Mouse (Mus musculus): ENCODE measurements around the gene Sfxn2. TPM values are rescaled to one million over a fixed set of nuclear protein-coding genes. Genes with fewer than 3 reads are reported as not detected.
A peak's percentile ranks its signal among the peaks of the same experiment; 100 is the strongest.

Sfxn2 gene
- polyA plus RNA-seq, 1 experiment from 2014 or later = 9.7 TPM

GRCm38 (mm10) chr19:46620016-46620808, 47.0 kb downstream of the Sfxn2 start:
- Histone ChIP-seq H3K4me1 (ENCODE audit: control insufficient read depth, insufficient read depth, low read length) (peaks cover 39% of the 10 kb centered on the region), H3K27me3 (ENCODE audit: control insufficient read depth, insufficient read depth, low read depth, low read length) (no peaks in the 10 kb centered on the region), H3K4me2 (ENCODE audit: low read length) (no peak overlapping the region), H3K9ac (ENCODE audit: low read depth, low read length) (no peak overlapping the region), H3K36me3 (ENCODE audit: control insufficient read depth, insufficient read depth, low read length) (no peaks in the 10 kb centered on the region), H3K27ac (ENCODE audit: low read length) (no peak overlapping the region), H3K9me3 (replicated peaks; ENCODE audit: control insufficient read depth, low read length, poor library complexity, severe bottlenecking) (no peaks in the 10 kb centered on the region), H3K4me3 (ENCODE audit: low read depth, low read length) (no peak overlapping the region)
- WGBS = 64% methylated on average over 14 of the region's 14 CpGs
- ATAC-seq = no peak

- H3K27me3 ChIP-seq (ENCODE audit: control insufficient read depth, insufficient read depth, low read depth, low read length) = no peaks in the 10 kb centered on the region
- H3K36me3 ChIP-seq (ENCODE audit: control insufficient read depth, insufficient read depth, low read length) = no peaks in the 10 kb centered on the region
- H3K9me3 ChIP-seq (replicated peaks; ENCODE audit: control insufficient read depth, low read length, poor library complexity, severe bottlenecking) = no peaks in the 10 kb centered on the region
- no peak overlapping the region for H3K9ac ChIP-seq (ENCODE audit: low read depth, low read length)
- H3K4me3 ChIP-seq (ENCODE audit: low read depth, low read length) = no peak overlapping the region
- no peak for ATAC-seq
- no peak overlapping the region for H3K4me2 ChIP-seq (ENCODE audit: low read length)
- H3K27ac ChIP-seq (ENCODE audit: low read length) = peak overlapping the region; percentile 24; the same call in 1 of the 2 replicates
- 51% methylated on average over 19 of the region's 19 CpGs for WGBS
- H3K4me1 ChIP-seq (ENCODE audit: control insufficient read depth, insufficient read depth, low read length) = peaks cover 39% of the 10 kb centered on the region
Observed at GRCm38 (mm10) chr19:46621236-46622183, 48.3 kb downstream of the Sfxn2 start.

- 37% methylated on average over 12 of the region's 12 CpGs for WGBS
- Histone ChIP-seq H3K4me2 (ENCODE audit: low read length) (peak overlapping the region; percentile 42; the same call in 1 of the 2 replicates), H3K4me3 (ENCODE audit: low read depth, low read length) (no peak overlapping the region), H3K27ac (ENCODE audit: low read length) (no peak overlapping the region), H3K9me3 (replicated peaks; ENCODE audit: control insufficient read depth, low read length, poor library complexity, severe bottlenecking) (no peaks in the 10 kb centered on the region), H3K27me3 (ENCODE audit: control insufficient read depth, insufficient read depth, low read depth, low read length) (no peaks in the 10 kb centered on the region), H3K4me1 (ENCODE audit: control insufficient read depth, insufficient read depth, low read length) (peaks cover 39% of the 10 kb centered on the region), H3K36me3 (ENCODE audit: control insufficient read depth, insufficient read depth, low read length) (no peaks in the 10 kb centered on the region), H3K9ac (ENCODE audit: low read depth, low read length) (peak overlapping the region; percentile 35; the same call in 1 of the 2 replicates)
- 0 out of 2 replicates have a peak, but pooled peaks have one; percentile 11 for ATAC-seq
Observed at GRCm38 (mm10) chr19:46622659-46623193, 49.6 kb downstream of the Sfxn2 start.

- Histone ChIP-seq H3K4me2 (ENCODE audit: low read length) (peak overlapping the region; percentile 42), H3K4me3 (ENCODE audit: low read depth, low read length) (no peak overlapping the region), H3K27ac (ENCODE audit: low read length) (no peak overlapping the region; the same call in 1 of the 2 replicates), H3K9me3 (replicated peaks; ENCODE audit: control insufficient read depth, low read length, poor library complexity, severe bottlenecking) (no peaks in the 10 kb centered on the region), H3K27me3 (ENCODE audit: control insufficient read depth, insufficient read depth, low read depth, low read length) (no peaks in the 10 kb centered on the region), H3K9ac (ENCODE audit: low read depth, low read length) (peak overlapping the region; percentile 35; the same call in 1 of the 2 replicates), H3K4me1 (ENCODE audit: control insufficient read depth, insufficient read depth, low read length) (peaks cover 39% of the 10 kb centered on the region), H3K36me3 (ENCODE audit: control insufficient read depth, insufficient read depth, low read length) (no peaks in the 10 kb centered on the region)
- 0 out of 2 replicates have a peak, but pooled peaks have one; percentile 29 for ATAC-seq
- WGBS = 5% methylated on average over 16 of the region's 16 CpGs
Observed at GRCm38 (mm10) chr19:46623194-46623667, 50.1 kb downstream of the Sfxn2 start.

GRCm38 (mm10) chr19:46623790-46624772, 50.9 kb downstream of the Sfxn2 start:
- Histone ChIP-seq H3K9me3 (replicated peaks; ENCODE audit: control insufficient read depth, low read length, poor library complexity, severe bottlenecking) (no peaks in the 10 kb centered on the region), H3K4me1 (ENCODE audit: control insufficient read depth, insufficient read depth, low read length) (peaks cover 39% of the 10 kb centered on the region), H3K9ac (ENCODE audit: low read depth, low read length) (no peak overlapping the region; the same call in 1 of the 2 replicates), H3K27ac (ENCODE audit: low read length) (no peak overlapping the region), H3K27me3 (ENCODE audit: control insufficient read depth, insufficient read depth, low read depth, low read length) (no peaks in the 10 kb centered on the region), H3K36me3 (ENCODE audit: control insufficient read depth, insufficient read depth, low read length) (0 out of 2 replicates have a peak, but pooled peaks cover 3% of the 10 kb centered on the region), H3K4me2 (ENCODE audit: low read length) (peak overlapping the region; percentile 42), H3K4me3 (ENCODE audit: low read depth, low read length) (no peak overlapping the region)
- ATAC-seq = peak; percentile 34; the same call in 1 of the 2 replicates
- WGBS = 24% methylated on average over 19 of the region's 19 CpGs

GRCm38 (mm10) chr19:46625015-46625414, 51.9 kb downstream of the Sfxn2 start:
- Histone ChIP-seq H3K36me3 (ENCODE audit: control insufficient read depth, insufficient read depth, low read length) (0 out of 2 replicates have a peak, but pooled peaks cover 3% of the 10 kb centered on the region), H3K9ac (ENCODE audit: low read depth, low read length) (no peak overlapping the region), H3K4me1 (ENCODE audit: control insufficient read depth, insufficient read depth, low read length) (peaks cover 37% of the 10 kb centered on the region), H3K4me2 (ENCODE audit: low read length) (no peak overlapping the region), H3K4me3 (ENCODE audit: low read depth, low read length) (no peak overlapping the region), H3K27me3 (ENCODE audit: control insufficient read depth, insufficient read depth, low read depth, low read length) (no peaks in the 10 kb centered on the region), H3K9me3 (replicated peaks; ENCODE audit: control insufficient read depth, low read length, poor library complexity, severe bottlenecking) (no peaks in the 10 kb centered on the region), H3K27ac (ENCODE audit: low read length) (no peak overlapping the region)
- WGBS = 95% methylated on average over 12 of the region's 12 CpGs
- ATAC-seq = no peak

- 77% methylated on average over 10 of the region's 10 CpGs for WGBS
- H3K27ac ChIP-seq (ENCODE audit: low read length) = no peak overlapping the region
- no peak for ATAC-seq
- H3K9ac ChIP-seq (ENCODE audit: low read depth, low read length) = no peak overlapping the region
- H3K36me3 ChIP-seq (ENCODE audit: control insufficient read depth, insufficient read depth, low read length) = 0 out of 2 replicates have a peak, but pooled peaks cover 3% of the 10 kb centered on the region
- peaks cover 35% of the 10 kb centered on the region for H3K4me1 ChIP-seq (ENCODE audit: control insufficient read depth, insufficient read depth, low read length)
- H3K9me3 ChIP-seq (replicated peaks; ENCODE audit: control insufficient read depth, low read length, poor library complexity, severe bottlenecking) = no peaks in the 10 kb centered on the region
- H3K4me3 ChIP-seq (ENCODE audit: low read depth, low read length) = no peak overlapping the region
- H3K4me2 ChIP-seq (ENCODE audit: low read length) = no peak overlapping the region
- no peaks in the 10 kb centered on the region for H3K27me3 ChIP-seq (ENCODE audit: control insufficient read depth, insufficient read depth, low read depth, low read length)
Observed at GRCm38 (mm10) chr19:46625519-46625918, 52.4 kb downstream of the Sfxn2 start.

Measured in midbrain, embryonic 16.5 days (tissue).